Mouse (Mus musculus) kidney, adult 2 months (tissue): ENCODE results near the gene Pde4d.

ENCODE experiments used
- CTCF ChIP-seq: fragments of 200-500 bp; conservative IDR thresholded peaks from 2 replicates; pipeline ENCODE4 v1.5.1; 2011; ENCODE audit warnings: low read depth, mild to moderate bottlenecking, control low read depth, low read length, moderate library complexity, mixed read lengths; ENCODE audit not compliant: insufficient read depth, insufficient read length
- POLR2A ChIP-seq: fragments of 200-500 bp; IDR thresholded peaks from one replicate; pipeline ENCODE4 v1.6.1; 2011; ENCODE audit warnings: low read depth, low read length, control low read depth

DNA sequence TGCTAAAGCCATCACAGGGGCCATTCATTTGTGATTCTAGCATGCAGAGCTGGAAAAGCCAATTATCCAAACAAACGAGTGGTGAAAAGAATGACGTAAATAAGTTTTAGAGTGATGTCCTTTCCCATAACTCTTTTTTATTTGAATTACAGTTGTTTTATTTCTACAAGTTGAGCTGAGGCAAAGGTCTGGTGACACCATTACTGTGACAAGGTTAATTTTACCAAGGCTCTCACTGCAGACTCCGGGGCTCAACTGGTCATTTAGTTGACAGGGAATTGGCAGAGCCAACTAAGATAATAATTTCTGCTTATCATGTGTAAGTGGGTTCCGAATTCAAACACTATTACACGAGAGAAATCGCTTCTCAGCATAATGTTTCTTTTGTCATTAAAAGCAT lies 731.6 kb downstream of the Pde4d start:
- TF ChIP-seq CTCF = no peak
- TF ChIP-seq POLR2A = no peak
